Mouse (Mus musculus): ENCODE measurements around the gene Rgs9.

Gene Rgs9

DNA sequence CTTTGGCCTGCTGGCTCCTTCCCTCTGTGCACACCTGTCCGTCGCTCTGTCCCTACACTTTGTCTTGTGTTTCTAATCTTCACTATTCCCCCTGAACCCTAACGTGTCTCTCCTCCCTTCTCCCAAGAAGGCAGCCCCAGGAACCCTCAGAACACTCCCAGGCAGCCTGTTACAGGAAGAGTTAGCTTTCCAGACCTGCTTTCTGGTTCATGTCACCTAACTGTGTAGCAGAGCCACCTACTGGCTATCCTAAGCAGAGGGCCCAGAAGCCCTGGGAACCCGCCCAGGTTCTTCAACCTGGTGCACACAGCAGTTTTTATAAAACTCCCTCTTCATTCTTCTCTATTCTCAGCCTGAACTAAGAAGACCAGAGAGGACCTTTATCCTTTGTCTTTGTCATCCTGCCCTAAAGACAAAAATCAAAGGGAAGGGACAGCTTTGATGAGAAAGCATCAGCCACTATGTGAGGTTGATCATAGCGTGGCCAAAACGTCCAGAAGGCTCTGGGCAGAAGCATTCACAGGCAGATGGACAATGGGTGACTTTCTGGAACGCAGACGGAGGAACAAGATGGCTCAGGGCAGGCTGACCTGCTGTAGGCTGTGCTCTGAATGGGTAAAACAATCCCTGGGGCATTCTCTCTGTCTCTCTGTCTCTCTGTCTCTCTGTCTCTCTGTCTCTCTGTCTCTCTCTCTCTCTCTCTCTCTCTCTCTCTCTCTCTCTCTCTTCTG lies 119.0 kb downstream of the Rgs9 start:
- ATAC-seq (ENCODE audit: low TSS enrichment), result peak; percentile 98

DNA sequence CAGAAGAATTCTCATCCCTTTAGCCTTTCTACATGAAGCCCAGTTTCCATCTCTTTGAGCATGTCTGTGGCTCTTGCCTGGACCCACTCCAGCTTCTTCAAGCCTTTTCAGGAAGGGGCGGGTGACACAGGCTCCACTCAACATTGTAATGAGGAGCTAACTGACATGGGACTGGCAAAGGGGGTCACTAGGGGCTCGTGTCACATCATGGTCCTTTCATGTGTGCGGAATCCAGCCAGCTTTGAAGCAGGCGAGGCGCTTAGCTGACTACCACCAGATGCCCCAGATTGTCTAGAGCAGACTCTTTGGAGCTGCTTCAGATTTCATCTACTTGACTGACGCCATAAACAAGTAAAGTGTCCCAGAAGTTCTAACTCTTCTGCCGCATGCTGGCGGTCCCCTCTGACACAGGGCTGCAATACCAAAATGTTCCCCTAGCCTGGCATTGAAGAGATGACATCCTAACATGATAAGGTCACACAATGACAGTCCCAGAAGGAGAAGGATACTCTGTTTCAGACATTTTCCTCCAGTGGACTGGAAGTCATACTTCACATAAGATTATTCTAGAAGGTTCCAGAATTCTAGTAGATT lies 122.5 kb downstream of the Rgs9 start:
- ATAC-seq (ENCODE audit: low TSS enrichment), result no peak
